Mouse (Mus musculus): ENCODE results near the gene Bco1.

DNA sequence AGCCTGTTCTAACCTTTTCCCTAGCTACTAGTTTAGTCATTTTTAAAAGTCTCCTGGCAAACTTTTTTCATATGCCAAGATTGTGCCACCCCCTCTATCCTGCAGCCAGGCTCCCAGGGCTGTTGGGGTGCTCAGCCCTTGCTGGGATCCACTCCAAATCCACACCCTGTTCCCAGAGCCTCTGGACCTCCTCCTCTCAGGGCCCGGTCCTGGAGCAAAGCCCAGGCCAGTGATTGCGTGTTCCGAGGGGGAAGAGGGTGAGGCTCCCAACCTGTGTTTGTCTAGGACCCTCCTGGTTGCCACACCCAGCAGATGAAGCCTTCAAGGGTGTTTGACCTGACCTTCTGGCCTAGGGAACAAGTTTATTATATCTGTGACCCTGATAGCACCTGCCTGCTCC, 16.0 kb downstream of the Bco1 start:
- TF ChIP-seq CTCF (IDR thresholded peaks at IDR 0.05), result no peak
- TF ChIP-seq EP300 (IDR thresholded peaks at IDR 0.05), result no peak; the same call in 1 of the 2 replicates
